Mouse (Mus musculus) adipocyte (in vitro differentiated cells): ENCODE measurements around the gene Stom.
A peak's percentile ranks its signal among the peaks of the same experiment; 100 is the strongest.

Experiments
- DNase-seq: peaks from one replicate; pipeline ENCODE4 v3.0.0-alpha.2; 2016; ENCODE audit warnings: low spot score

Gene Stom

GRCm38 (mm10) chr2:35336388-35337280 lies at the start of gene Stom:
Stom (minus strand) TSS chr2:35336976.
- peak; percentile 100 for DNase-seq

- peak; percentile 74 for DNase-seq
These were observed 48.7 kb upstream of the Stom start for GRCm38 (mm10) chr2:35385441-35385871.

- no peak for DNase-seq
These were observed 42.5 kb upstream of the Stom start for GRCm38 (mm10) chr2:35379306-35379705.

- DNase-seq, result peak; percentile 82
These were observed 40.8 kb upstream of the Stom start for GRCm38 (mm10) chr2:35377600-35377999.

GRCm38 (mm10) chr2:35373003-35373402 lies 36.2 kb upstream of the Stom start:
- DNase-seq, result peak; percentile 48

GRCm38 (mm10) chr2:35370686-35371085 lies 33.9 kb upstream of the Stom start:
- DNase-seq, result no peak

- DNase-seq, result no peak
These were observed 30.9 kb upstream of the Stom start, which contains the start of gene 4930568D16Rik for GRCm38 (mm10) chr2:35367629-35368028. 4930568D16Rik (minus strand) TSS chr2:35367729.

- DNase-seq, result peak; percentile 68
These were observed 12.4 kb upstream of the Stom start for GRCm38 (mm10) chr2:35349184-35349583.

- DNase-seq, result no peak
These were observed 9.2 kb upstream of the Stom start for GRCm38 (mm10) chr2:35345984-35346383.

GRCm38 (mm10) chr2:35342605-35343004 lies 5.8 kb upstream of the Stom start:
- DNase-seq, result peak; percentile 24

GRCm38 (mm10) chr2:35338707-35339106 lies 1.9 kb upstream of the Stom start:
- peak; percentile 98 for DNase-seq

- DNase-seq, result peak; percentile 48
These were observed 1.3 kb upstream of the Stom start for GRCm38 (mm10) chr2:35338036-35338435.

- DNase-seq, result peak; percentile 77
These were observed 643 bp upstream of the Stom start for GRCm38 (mm10) chr2:35337419-35337818.

- no peak for DNase-seq
These were observed 1.2 kb downstream of the Stom start for GRCm38 (mm10) chr2:35335620-35336019.

GRCm38 (mm10) chr2:35333670-35334069 lies 3.1 kb downstream of the Stom start:
- DNase-seq, result no peak

- DNase-seq, result no peak
These were observed 5.6 kb downstream of the Stom start for GRCm38 (mm10) chr2:35331205-35331604.

GRCm38 (mm10) chr2:35329061-35329460 lies 7.7 kb downstream of the Stom start:
- no peak for DNase-seq

- DNase-seq, result no peak
These were observed 8.5 kb downstream of the Stom start for GRCm38 (mm10) chr2:35328064-35328792.

GRCm38 (mm10) chr2:35327583-35327982 lies 9.2 kb downstream of the Stom start:
- DNase-seq, result no peak

GRCm38 (mm10) chr2:35326931-35327330 lies 9.8 kb downstream of the Stom start:
- no peak for DNase-seq

- DNase-seq, result no peak
These were observed 10.8 kb downstream of the Stom start for GRCm38 (mm10) chr2:35325930-35326329.

GRCm38 (mm10) chr2:35322404-35323164 lies 14.2 kb downstream of the Stom start:
- peak; percentile 57 for DNase-seq
